Mouse (Mus musculus): ENCODE measurements around the gene Cybrd1. TPM values are rescaled to one million over a fixed set of nuclear protein-coding genes. Genes with fewer than 3 reads are reported as not detected.

Cybrd1 gene
- total RNA-seq, 4 experiments from 2014 or later, result 0.73 to 1.2 (median 0.94) TPM

DNA sequence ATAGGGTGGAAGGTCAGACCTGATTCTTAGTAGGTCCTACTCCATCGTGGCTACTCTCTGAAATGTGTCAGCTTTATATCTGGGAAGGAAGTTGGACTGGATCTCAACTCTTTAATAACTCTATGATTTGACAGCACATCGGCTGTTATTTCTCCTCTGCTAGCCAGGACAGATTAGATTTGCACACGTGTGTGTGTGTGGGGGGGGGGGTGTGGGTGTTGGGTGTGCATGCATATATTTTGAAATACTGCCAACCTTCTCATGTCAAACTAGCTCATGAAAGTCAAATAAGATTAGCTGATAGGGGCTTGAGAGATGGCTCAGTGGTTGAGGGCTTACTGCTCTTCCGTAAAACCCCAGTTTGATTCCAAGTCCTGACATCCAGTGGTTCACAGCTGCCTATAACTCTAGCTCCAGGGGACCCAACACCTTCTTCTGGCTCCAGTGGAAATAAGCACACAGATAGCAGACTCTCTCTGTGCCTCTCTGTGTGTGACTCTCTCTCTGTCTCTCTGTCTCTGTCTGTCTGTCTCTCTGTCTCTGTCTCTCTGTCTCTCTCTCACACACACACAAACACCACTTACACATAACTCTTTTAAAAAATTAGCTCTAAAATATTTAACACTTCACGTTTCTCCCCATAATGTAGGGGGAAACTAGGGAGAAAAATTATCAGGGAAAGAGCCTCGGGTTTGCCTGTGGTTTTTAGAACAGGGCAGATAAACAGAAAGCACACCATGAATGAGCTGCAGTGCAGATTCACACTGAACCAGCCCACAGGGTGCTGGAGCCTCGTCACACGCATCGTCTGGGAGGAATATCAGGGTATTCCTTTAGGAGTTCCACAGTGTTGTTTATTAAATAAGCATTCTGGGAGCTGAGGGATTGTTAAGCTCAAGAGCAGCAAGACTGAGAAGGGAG is 58.9 kb downstream of the Cybrd1 start:
- no peak for DNase-seq

DNA sequence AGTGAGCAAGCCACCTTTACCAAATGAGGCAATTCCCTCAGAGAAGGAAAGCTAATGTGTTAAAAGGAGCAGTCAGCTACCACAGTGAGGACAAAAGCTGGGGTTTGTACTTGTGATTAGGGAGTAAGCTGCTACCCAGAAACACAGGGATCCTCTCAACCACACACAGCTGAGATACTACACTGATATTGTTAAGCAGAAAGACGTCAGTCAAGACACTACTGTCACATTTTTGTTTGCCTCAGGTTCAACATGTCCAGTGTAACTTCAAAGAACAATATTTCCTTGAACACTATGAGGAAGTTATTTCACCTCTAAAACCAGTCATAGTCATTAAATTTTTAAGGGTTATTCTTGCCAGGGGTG is 59.5 kb downstream of the Cybrd1 start:
- no peak for DNase-seq

DNA sequence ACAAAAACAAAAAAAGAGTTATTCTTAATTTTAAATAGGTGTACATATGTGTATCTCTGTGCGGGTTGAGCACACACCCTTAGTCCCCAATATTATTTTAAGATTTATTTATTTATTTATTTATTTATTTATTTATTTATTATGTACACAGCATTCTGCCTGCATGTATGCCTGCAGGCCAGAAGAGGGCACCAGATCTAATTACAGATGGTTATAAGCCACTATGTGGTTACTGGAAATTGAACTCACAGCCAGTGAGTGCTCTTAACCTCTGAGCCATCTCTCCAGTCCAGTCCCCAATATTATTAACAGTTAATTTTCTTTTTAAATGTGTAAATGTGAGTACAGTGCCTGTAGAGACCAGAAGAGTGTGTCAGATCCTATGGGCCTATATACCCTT is 60.0 kb downstream of the Cybrd1 start:
- DNase-seq, result no peak

DNA sequence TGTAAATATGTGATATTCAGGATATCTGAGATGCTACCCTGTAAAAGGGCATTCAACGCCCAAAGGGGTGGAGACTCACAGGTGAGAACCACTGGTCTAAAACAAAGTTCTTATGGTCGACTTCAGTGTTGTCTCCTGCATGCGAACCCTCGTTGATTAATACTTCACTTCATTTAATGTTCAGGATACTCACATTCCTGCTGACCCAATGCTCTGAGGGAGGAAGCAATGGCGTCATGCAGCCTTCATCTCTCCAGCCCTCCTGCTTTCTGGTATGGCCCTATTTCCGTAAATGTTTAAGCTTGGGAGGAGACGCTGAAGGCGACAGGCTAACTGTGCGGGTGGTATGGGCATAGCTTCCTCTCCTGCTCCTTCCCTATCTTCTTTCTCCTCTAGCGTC is 62.0 kb downstream of the Cybrd1 start:
- no peak for DNase-seq

DNA sequence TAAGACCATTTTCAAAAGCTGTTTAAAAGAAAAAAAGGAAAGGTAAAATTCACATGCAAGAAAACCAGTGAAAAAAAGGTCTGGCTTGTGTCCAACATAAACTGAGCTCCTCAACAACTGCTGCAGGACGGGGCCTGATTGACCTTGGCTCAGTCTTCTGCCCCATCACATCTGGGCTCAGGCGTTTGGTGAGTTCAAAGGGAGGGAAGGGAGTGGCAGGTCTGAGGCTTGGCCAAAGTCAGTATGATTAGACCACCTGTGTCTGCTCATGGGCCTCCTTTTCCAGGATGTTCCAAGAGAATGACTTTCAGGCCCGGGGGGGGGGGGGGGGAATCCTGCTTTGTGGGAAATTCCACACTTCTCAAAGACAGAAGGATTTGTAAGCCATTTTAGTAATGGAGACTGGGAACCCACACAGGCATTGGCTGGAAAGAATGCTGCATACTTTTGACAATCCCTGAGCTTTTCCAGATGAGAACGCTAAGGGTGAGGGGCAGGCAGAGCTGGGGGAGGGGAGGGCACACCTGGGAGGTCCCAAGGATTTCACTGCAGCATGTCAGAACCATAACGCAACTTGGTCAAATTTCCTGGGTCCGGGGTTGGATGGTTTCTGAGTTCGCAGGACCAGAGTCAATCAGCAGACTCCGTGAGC is 63.0 kb downstream of the Cybrd1 start:
- DNase-seq, result no peak

DNA sequence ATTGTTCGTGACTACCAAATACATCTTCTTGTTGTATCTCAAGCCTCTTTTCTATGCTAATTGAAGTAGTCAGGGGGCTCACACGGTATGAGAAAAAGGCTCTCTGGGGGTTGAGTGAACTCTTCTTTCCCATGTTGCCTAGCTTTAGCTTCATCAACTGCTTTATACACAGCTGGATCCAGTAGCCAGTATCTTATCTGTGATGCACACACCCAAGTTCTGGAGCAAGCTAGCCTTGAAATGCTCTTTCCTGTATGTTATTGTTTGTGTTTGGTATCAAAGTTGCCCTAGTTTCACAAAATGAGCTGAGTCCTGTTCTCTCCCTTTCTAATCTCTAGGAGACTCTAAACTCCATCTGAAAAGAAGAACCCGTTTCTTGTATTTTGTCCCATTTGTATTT is 70.2 kb downstream of the Cybrd1 start:
- no peak for DNase-seq

DNA sequence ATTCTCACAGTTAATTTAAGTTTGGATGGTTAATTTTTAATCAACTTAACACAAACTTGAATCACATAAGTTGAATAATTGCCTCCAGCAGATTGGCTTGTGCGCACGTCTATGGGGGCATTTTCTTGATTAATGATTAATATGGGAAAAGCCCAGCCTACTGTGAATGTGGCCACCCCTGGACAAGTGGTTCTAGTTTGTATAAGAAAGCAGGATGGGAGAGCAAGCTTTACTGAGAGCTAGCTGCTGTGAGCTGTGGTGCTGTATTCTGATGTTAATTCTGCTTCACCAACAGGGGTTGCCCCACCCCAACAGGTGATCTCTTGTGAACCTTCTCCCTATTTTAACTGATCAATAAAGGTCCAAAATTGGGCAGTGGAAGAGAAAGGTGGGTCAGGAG is 71.1 kb downstream of the Cybrd1 start:
- DNase-seq, result no peak

DNA sequence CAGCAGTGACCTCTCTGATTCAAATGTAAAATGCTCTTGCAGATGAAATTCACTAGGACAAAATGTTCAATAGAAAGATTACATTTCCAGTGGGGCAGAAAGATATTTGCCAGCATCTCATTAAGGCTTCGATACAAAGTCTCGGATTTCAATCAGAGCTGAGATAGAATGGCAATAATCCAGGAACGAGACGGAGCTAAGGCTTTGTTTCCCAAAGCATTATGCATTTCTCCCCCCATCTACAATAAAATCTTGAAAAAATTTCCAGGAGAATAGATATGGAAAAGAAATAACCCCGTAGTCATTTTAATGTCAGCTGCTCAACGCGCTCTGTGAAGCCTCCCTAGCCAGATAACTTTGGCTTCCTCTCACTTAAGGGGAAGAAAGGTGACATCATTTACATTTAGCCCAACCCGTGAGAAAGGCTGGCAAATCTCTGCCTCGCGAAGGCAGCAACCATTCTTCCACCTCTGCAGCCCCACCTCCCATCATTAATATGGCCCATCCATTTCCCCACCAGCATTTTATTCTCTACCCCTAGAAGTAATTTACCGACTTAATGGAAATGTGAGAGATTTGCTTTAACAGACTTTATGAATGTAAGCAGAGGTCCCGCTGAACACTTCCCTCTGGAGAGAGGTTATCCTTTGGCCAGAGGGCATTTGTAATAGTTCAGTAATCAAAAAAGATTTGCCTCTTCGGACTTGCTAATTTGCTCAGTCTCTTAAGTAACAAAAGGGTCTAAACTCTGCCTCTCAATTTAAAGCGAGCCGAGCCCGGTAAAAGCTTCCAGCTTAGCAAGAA is 73.9 kb downstream of the Cybrd1 start:
- DNase-seq, result no peak

DNA sequence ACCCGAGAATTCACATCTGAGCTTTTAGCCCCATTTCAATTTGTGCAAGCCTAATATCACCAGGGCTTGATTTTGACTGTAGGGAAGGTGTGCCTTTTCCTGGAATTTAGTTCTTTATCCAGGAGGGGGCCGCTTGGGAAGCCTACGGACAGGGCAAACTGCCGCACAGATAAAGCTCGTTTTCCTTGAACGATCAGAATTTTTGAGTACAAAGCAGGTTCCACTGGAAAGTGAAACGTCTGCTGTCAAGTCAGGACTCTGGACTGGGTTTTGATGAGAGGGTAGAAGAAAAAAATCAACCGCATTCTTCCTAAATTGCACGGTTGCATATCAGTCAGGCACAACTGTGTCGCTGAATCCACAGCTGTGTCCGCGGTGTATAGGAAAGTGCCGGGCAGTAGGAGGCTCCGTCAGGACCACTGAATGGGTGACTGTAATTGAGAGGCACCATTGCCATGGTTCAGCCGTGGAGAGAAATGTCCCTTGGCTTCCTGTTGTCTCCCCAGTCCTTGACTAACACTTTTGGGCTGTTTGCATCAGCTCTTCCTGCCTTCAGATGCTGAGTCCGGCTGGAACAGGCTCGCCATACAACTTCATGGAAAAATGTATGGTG is 74.6 kb downstream of the Cybrd1 start:
- no peak for DNase-seq

Other genes with a start within 250 kb of the Cybrd1 start
- 10 to 100 TPM; 11.2 to 14.7 (median 13.7) TPM for gene Dcaf17, start 62.6 kb upstream of the Cybrd1 start, total RNA-seq (2022)
- 10 to 100 TPM; 15.0 to 19.3 (median 17.1) TPM for gene Mettl8, start 62.3 kb upstream of the Cybrd1 start, total RNA-seq (2022)
- 10 to 100 TPM; 90.8 to 98.5 (median 95.7) TPM for gene Dync1i2, start 93.8 kb downstream of the Cybrd1 start, total RNA-seq (2022)
- gene Slc25a12, start 249.8 kb downstream of the Cybrd1 start, total RNA-seq (2022), result 100 to 1,000 TPM in 3 of 4 experiments, 10 to 100 TPM in 1; 95.3 to 120 (median 107) TPM